17 mouse cellular contexts compared by ENCODE assay signal in the genomic region with DNA sequence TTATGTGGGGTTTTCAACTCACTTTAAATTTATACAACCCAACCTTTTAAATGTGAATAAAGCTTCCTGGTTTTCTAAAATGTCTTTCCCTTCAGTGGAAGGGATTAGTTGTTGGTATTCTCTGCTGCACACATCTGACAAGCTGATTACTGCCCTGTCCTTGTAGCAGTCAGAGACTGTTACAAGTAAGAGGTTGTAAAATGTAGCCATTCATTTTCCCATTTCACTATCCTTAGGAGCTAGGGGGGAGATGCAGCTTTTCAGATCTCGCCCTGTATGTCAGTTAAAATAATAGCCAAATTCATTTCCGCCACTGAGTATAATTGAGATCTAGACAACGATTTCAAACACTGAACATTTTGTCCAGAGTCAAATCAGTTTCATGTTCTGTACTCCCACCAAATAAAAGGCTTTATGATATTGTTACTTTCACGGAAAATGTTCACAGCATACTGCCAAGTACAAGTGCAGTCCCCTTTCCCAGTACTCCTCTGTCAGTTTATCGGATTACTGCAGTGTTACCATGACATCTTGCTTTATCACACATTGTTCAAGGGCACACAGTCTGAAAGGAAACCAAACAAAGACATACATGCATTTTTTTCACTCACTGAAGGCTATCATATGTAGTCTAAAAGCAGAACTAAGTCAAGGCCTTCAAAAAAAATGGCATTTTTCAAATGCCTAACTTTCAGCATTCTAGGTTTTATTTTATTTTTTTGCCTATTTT.
DNase-seq lines count a peak whose midpoint lies in the region; ATAC-seq lines count a peak whose summit lies in the region.
"Had no signal": no experiment of that assay in that cellular context is flagged by ENCODE, and none has a peak within 500 bp of the region (broad histone marks: within the 10 kb centered on the region; RNA-seq: fewer than 3 reads in every experiment).

No protein-coding gene starts in this region.

- H3K4me1 ChIP-seq in forebrain, embryonic 11.5 days (replicated peaks; ENCODE audit: control insufficient read depth, insufficient read depth, low read length): no peaks in the 10 kb centered on the region
- peaks cover 6% of the 10 kb centered on the region; the same call in 1 of the 2 replicates for H3K4me1 ChIP-seq in forebrain, embryonic 10.5 days
- peaks cover 10% of the 10 kb centered on the region; the same call in 1 of the 2 replicates for H3K4me1 ChIP-seq in midbrain, embryonic 12.5 days
- H3K4me1 ChIP-seq in heart, embryonic 11.5 days (ENCODE audit: control insufficient read depth, insufficient read depth, low read length): no peaks in the 10 kb centered on the region
- H3K4me1 ChIP-seq: heart, embryonic 13.5 days; intestine, embryonic 15.5 days; limb, embryonic 15.5 days had no signal

- ATAC-seq in forebrain, embryonic 11.5 days (replicated peaks; ENCODE audit: low FRiP score): peak; percentile 58
- peak; percentile 93 for ATAC-seq in midbrain, embryonic 12.5 days (ENCODE audit: low FRiP score, low read depth)
- ATAC-seq in heart, embryonic 11.5 days (replicated peaks; ENCODE audit: insufficient number of reproducible peaks, low FRiP score, low TSS enrichment): no peak
- ATAC-seq in megakaryocyte, adult 5-6 weeks (ENCODE audit: poor library complexity, severe bottlenecking): no peak
- ATAC-seq: intestine, embryonic 15.5 days had no signal

- no peak overlapping the region for H3K27ac ChIP-seq in forebrain, embryonic 11.5 days (ENCODE audit: low read depth, low read length)
- H3K27ac ChIP-seq in forebrain, embryonic 10.5 days: no peak overlapping the region
- 0 out of 2 replicates have a peak overlapping the region, but pooled peaks have one; percentile 17 for H3K27ac ChIP-seq in midbrain, embryonic 12.5 days (replicated peaks)
- no peak overlapping the region for H3K27ac ChIP-seq in heart, embryonic 11.5 days (ENCODE audit: low read depth, low read length)
- H3K27ac ChIP-seq: heart, embryonic 13.5 days; intestine, embryonic 15.5 days; limb, embryonic 15.5 days had no signal

- 61% methylated on average over 5 of the region's 5 CpGs for WGBS in forebrain, embryonic 11.5 days
- 81% methylated on average over 5 of the region's 5 CpGs for WGBS in forebrain, embryonic 10.5 days
- 25% methylated on average over 5 of the region's 5 CpGs for WGBS in midbrain, embryonic 12.5 days
- 76% methylated on average over 5 of the region's 5 CpGs for WGBS in heart, embryonic 11.5 days (ENCODE audit: insufficient replicate concordance)

- no peaks in the 10 kb centered on the region for H3K9me3 ChIP-seq in forebrain, embryonic 11.5 days (ENCODE audit: control insufficient read depth, low read length)
- H3K9me3 ChIP-seq in forebrain, embryonic 10.5 days: no peaks in the 10 kb centered on the region
- H3K9me3 ChIP-seq in midbrain, embryonic 12.5 days: no peaks in the 10 kb centered on the region
- no peaks in the 10 kb centered on the region for H3K9me3 ChIP-seq in heart, embryonic 11.5 days (replicated peaks; ENCODE audit: control insufficient read depth, low read length)
- H3K9me3 ChIP-seq: heart, embryonic 13.5 days; intestine, embryonic 15.5 days; limb, embryonic 15.5 days had no signal

- H3K4me2 ChIP-seq in forebrain, embryonic 11.5 days (ENCODE audit: low read depth, low read length, severe bottlenecking): no peak overlapping the region
- peak overlapping the region; percentile 24; the same call in 1 of the 2 replicates for H3K4me2 ChIP-seq in midbrain, embryonic 12.5 days (replicated peaks)
- no peak overlapping the region for H3K4me2 ChIP-seq in heart, embryonic 11.5 days
- H3K4me2 ChIP-seq: heart, embryonic 13.5 days; intestine, embryonic 15.5 days; limb, embryonic 15.5 days had no signal

- no peak for DNase-seq in forebrain, embryonic 11.5 days (ENCODE audit: low spot score)
- no peak for DNase-seq in forebrain, embryonic 10.5 days (ENCODE audit: extremely low spot score, low spot score)
- peak; percentile 14 for DNase-seq in testis, postnatal 14 days (ENCODE audit: low spot score)
- no peak for DNase-seq in testis, postnatal 10 days (ENCODE audit: low spot score)
- DNase-seq: adrenal gland, adult 8-10 months; cerebellum, adult 18-20 months; heart, postnatal 36 days; lung, adult 18-20 months; lung, postnatal 36 days; thymus, postnatal 36 days had no signal

- H3K4me3 ChIP-seq in forebrain, embryonic 11.5 days (ENCODE audit: low read depth, low read length): no peak overlapping the region
- H3K4me3 ChIP-seq in forebrain, embryonic 10.5 days: no peak overlapping the region
- H3K4me3 ChIP-seq in midbrain, embryonic 12.5 days: no peak overlapping the region
- no peak overlapping the region for H3K4me3 ChIP-seq in heart, embryonic 11.5 days (ENCODE audit: low read depth, low read length)
- H3K4me3 ChIP-seq: heart, embryonic 13.5 days; intestine, embryonic 15.5 days; limb, embryonic 15.5 days had no signal

- H3K27me3 ChIP-seq in forebrain, embryonic 11.5 days (ENCODE audit: control insufficient read depth, insufficient read depth, low read length): no peaks in the 10 kb centered on the region
- H3K27me3 ChIP-seq in forebrain, embryonic 10.5 days (ENCODE audit: poor library complexity, severe bottlenecking): no peaks in the 10 kb centered on the region
- H3K27me3 ChIP-seq in midbrain, embryonic 12.5 days: no peaks in the 10 kb centered on the region
- no peaks in the 10 kb centered on the region for H3K27me3 ChIP-seq in heart, embryonic 11.5 days (ENCODE audit: control insufficient read depth, insufficient read depth, low read length)
- H3K27me3 ChIP-seq: CH12.LX; heart, embryonic 13.5 days; intestine, embryonic 15.5 days; limb, embryonic 15.5 days had no signal

- H3K9ac ChIP-seq in forebrain, embryonic 11.5 days (ENCODE audit: low read length): no peak overlapping the region
- H3K9ac ChIP-seq in midbrain, embryonic 12.5 days (replicated peaks): no peak overlapping the region
- H3K9ac ChIP-seq in heart, embryonic 11.5 days (ENCODE audit: low read depth, low read length): no peak overlapping the region
- H3K9ac ChIP-seq: heart, embryonic 13.5 days; intestine, embryonic 15.5 days; limb, embryonic 15.5 days had no signal

- H3K36me3 ChIP-seq in forebrain, embryonic 11.5 days (ENCODE audit: control insufficient read depth, insufficient read depth, low read length): no peaks in the 10 kb centered on the region
- no peaks in the 10 kb centered on the region for H3K36me3 ChIP-seq in forebrain, embryonic 10.5 days (replicated peaks)
- no peaks in the 10 kb centered on the region for H3K36me3 ChIP-seq in midbrain, embryonic 12.5 days
- no peaks in the 10 kb centered on the region for H3K36me3 ChIP-seq in heart, embryonic 11.5 days (ENCODE audit: control insufficient read depth, insufficient read depth, low read length)
- H3K36me3 ChIP-seq: heart, embryonic 13.5 days; intestine, embryonic 15.5 days; limb, embryonic 15.5 days had no signal

Comparison
In these comparisons a context has a peak if more than half of its experiments do, and no peak if none do; other contexts are left out.
1. ATAC-seq: peak in forebrain, embryonic 11.5 days (single experiment) and midbrain, embryonic 12.5 days (single experiment); none in heart, embryonic 11.5 days (single experiment) and megakaryocyte, adult 5-6 weeks (single experiment).